Mouse (Mus musculus) liver, embryonic 14.5 days (tissue): ENCODE measurements around the gene Nppc. TPM values are rescaled to one million over a fixed set of nuclear protein-coding genes. Genes with fewer than 3 reads are reported as not detected.

Experiments
- ATAC-seq: fragments of 200-750 bp; cut with Nextera tagmentation; 2 replicates; pipeline ENCODE4 v1.8.0; 2017; ENCODE audit warnings: moderate number of reproducible peaks, mild to moderate bottlenecking, moderate library complexity; ENCODE audit not compliant: insufficient read depth
- DNase-seq, 3 experiments: peaks; one replicate each; pipeline ENCODE4 v3.0.0-alpha.2; 2012 to 2013; ENCODE audit warnings: low read depth in 3 of 3, low spot score in 3 of 3
- H3K27ac ChIP-seq: fragments of 300-500 bp; sonication (generic); 2 replicates; pipeline ENCODE4 v1.5.1; 2014; ENCODE audit warnings: moderate library complexity, mild to moderate bottlenecking, control low read depth, inconsistent platforms
- H3K27me3 ChIP-seq: fragments of 300-500 bp; sonication (generic); 2 replicates; pipeline ENCODE4 v1.6.1; 2014; ENCODE audit warnings: mild to moderate bottlenecking, low read length, moderate library complexity; ENCODE audit not compliant: control insufficient read depth, insufficient read depth
- H3K36me3 ChIP-seq: fragments of 300-500 bp; sonication (generic); replicated peaks from 2 replicates; pipeline ENCODE4 v1.6.1; 2014; ENCODE audit warnings: low read depth; ENCODE audit not compliant: control insufficient read depth, insufficient read depth
- H3K4me1 ChIP-seq, 2 experiments: fragments of 200-500 bp in 1 of 2; fragments of 300-500 bp in 1 of 2; sonication (generic) in 1 of 2; replicated peaks; 2 replicates each; pipeline ENCODE4 v1.6.1; 2012 to 2014; ENCODE audit warnings: antibody characterized with exemption in 1 of 2, inconsistent platforms in 1 of 2, low read length in 1 of 2; ENCODE audit not compliant: control insufficient read depth in 2 of 2, insufficient read depth in 2 of 2
- H3K4me2 ChIP-seq: fragments of 300-500 bp; sonication (generic); 2 replicates; pipeline ENCODE4 v1.6.1; 2014; ENCODE audit warnings: low read depth, mild to moderate bottlenecking, control low read depth, moderate library complexity
- H3K4me3 ChIP-seq, 2 experiments: fragments of 200-500 bp in 1 of 2; fragments of 300-500 bp in 1 of 2; sonication (generic) in 1 of 2; 2 replicates each; pipeline ENCODE4 v1.5.1; 2012 to 2014; ENCODE audit warnings: low read depth in 2 of 2, low read length in 2 of 2, mild to moderate bottlenecking in 2 of 2, control low read depth in 1 of 2, inconsistent platforms in 1 of 2, moderate library complexity in 1 of 2; ENCODE audit not compliant: insufficient read depth in 1 of 2
- H3K9ac ChIP-seq: fragments of 300-500 bp; sonication (generic); replicated peaks from 2 replicates; pipeline ENCODE4 v1.6.1; 2014; ENCODE audit warnings: mild to moderate bottlenecking, control low read depth, moderate library complexity
- H3K9me3 ChIP-seq: fragments of 300-500 bp; sonication (generic); 2 replicates; pipeline ENCODE4 v1.6.1; 2016; ENCODE audit warnings: low read length, mixed read lengths; ENCODE audit not compliant: control insufficient read depth
- CTCF ChIP-seq: IDR thresholded peaks from 2 replicates; pipeline ENCODE4 v1.5.1; 2016; ENCODE audit warnings: antibody characterized with exemption, low read depth, control low read depth
- EP300 ChIP-seq: IDR thresholded peaks from 2 replicates; pipeline ENCODE4 v1.6.1; 2016; ENCODE audit warnings: antibody characterized with exemption, low read depth
- WGBS: fragments of 180-500 bp; shearing (Covaris S2); extraction: QIAGEN DNeasy Blood & Tissue Kit; methylation state at CpG from one replicate; pipeline ENCODE4 v1.1.7; 2014; ENCODE audit not compliant: insufficient replicate concordance; 5-methylcytosine and 5-hydroxymethylcytosine counted together
- polyA plus RNA-seq, 2 experiments: library from polyadenylated mRNA; depleted of rRNA in 1 of 2; stranded (reverse) in 1 of 2; unstranded in 1 of 2; fragments of >200 nt; fragmentation: Nextera tagmentation in 1 of 2; extraction: Ambion mirVana in 1 of 2; gene quantifications; 2 replicates each; pipeline versions ENCODE4 v1.2.1 to v1.2.3; 2012 to 2014

Gene Nppc
- 0.04 and 0.09 TPM in 2 replicates for polyA plus RNA-seq (2012; rRNA removed)
- polyA plus RNA-seq (2014; fragmentation: Nextera tagmentation; extraction: Ambion mirVana), result not detected in 2 replicates

DNA sequence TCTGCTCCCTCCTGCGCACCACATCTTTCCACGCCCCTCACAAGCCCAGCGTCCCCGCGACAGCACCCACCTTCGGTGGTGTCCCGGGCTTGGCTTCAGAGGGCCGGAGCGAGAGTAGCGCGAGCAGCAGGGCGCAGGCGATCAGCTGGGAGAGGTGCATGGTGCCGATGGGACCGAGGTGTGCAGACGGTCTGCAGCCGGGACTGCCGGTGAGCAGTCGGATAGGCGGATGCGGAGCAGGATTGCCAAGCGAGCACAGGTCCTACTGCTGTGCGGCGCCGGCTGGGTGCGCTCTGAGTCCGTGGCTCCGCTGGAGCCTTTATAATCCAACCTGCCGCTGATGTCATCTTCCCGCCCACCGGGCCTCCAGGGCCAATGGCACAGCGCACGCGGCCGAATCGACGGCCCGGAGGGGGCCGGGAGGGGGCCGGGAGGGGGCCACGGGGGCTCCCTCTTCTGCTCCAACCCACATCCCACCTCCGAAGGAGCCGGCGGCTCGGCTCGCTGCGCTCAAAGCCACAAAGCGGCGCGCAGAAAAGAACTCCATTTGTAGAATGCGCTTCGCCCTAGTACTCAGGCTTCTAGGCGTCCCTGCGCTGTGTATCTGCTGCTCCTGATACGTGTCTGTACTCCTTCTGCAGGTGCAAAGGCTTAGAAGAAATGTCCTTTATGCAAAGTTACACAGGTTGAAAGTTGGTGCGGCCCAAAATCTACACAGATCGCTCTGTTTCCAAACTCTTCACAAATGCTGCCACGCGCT is at the start of gene Nppc:
Gene Nppc (minus strand): TSS at position 293 of the 760 bp plus-strand sequence.
- Histone ChIP-seq H3K27ac (no peak within 1 kb of the TSS), H3K27me3 (peaks cover 31% of the 10 kb centered on the region), H3K36me3 (no peaks in the 10 kb centered on the region), H3K9ac (no peak within 1 kb of the TSS), H3K9me3 (no peaks in the 10 kb centered on the region), H3K4me1 (0 out of 4 replicates have a peak, but pooled peaks cover 0 to 2% of the 10 kb centered on the region in 2 experiments), H3K4me2 (peak within 1 kb of the TSS; percentile 68), H3K4me3 (peak within 1 kb of the TSS; percentile 32 to 43; a peak in 3 of 4 replicates)
- ATAC-seq (peak; percentile 43; the same call in 1 of the 2 replicates), DNase-seq (peak in 1 of 3 experiments; percentile 11)
- 5% methylated on average over 59 of the region's 59 CpGs for WGBS
- TF ChIP-seq CTCF, result peak; percentile 53; the same call in 1 of the 2 replicates
- TF ChIP-seq EP300, result no peak

DNA sequence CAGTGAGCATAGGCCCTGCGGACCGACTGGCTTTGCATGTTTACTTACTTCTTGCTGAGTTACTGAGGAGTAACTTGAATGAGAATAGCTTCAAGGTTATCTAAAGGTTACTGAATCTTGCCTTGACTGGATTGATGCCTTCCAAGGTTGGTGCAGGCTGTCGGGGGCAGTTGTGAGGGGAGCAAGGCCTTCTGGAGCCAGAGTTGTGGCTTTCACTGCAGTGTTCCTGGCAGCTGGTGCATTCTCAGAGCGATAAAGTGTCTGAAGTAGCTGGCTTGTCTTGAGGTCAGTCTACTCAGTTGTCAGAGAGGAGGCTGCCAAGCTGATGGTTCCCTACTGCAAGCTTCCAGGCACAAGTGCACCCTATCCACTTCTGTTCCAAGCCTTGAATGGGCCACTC is 49.0 kb upstream of the Nppc start:
- no peak overlapping the region for H3K4me2 ChIP-seq
- no peak overlapping the region for H3K27ac ChIP-seq
- no peak overlapping the region for H3K9ac ChIP-seq
- no peaks in the 10 kb centered on the region for H3K9me3 ChIP-seq
- 58% methylated on average over 4 of the region's 4 CpGs for WGBS
- H3K4me3 ChIP-seq, result no peak overlapping the region
- DNase-seq (no peak), ATAC-seq (no peak)
- no peak for TF ChIP-seq CTCF
- TF ChIP-seq EP300, result no peak
- H3K36me3 ChIP-seq, result no peaks in the 10 kb centered on the region
- peaks cover 6 to 21% of the 10 kb centered on the region in 2 experiments for H3K4me1 ChIP-seq
- no peaks in the 10 kb centered on the region for H3K27me3 ChIP-seq

DNA sequence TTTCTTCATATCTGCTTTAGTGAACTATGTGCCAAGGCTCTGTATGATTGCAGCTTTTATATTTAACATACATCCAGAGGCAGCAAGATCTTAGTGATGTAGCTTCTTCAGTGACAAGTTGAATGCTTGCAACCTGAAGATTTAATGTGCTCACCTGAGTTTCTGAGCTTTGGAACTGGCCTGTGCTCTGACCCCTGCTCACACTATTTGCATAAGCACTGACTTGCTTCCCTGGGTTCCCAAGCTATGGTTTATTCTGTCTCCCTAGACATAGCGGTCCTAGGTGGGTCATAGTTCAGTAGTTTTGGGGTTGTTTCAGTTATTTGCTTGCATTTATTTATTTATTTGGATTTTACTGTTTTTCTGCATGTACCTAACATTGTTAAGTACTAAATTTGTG is 47.8 kb upstream of the Nppc start:
- no peak overlapping the region for H3K4me3 ChIP-seq
- no peak overlapping the region for H3K4me2 ChIP-seq
- no peak for ATAC-seq
- H3K27me3 ChIP-seq, result no peaks in the 10 kb centered on the region
- 64% methylated on average over 1 of the region's 1 CpGs for WGBS
- H3K27ac ChIP-seq, result no peak overlapping the region
- peaks cover 6 to 24% of the 10 kb centered on the region in 2 experiments for H3K4me1 ChIP-seq
- TF ChIP-seq EP300 (no peak), CTCF (no peak)
- no peak overlapping the region for H3K9ac ChIP-seq
- H3K36me3 ChIP-seq, result no peaks in the 10 kb centered on the region
- no peaks in the 10 kb centered on the region for H3K9me3 ChIP-seq
- no peak for DNase-seq

DNA sequence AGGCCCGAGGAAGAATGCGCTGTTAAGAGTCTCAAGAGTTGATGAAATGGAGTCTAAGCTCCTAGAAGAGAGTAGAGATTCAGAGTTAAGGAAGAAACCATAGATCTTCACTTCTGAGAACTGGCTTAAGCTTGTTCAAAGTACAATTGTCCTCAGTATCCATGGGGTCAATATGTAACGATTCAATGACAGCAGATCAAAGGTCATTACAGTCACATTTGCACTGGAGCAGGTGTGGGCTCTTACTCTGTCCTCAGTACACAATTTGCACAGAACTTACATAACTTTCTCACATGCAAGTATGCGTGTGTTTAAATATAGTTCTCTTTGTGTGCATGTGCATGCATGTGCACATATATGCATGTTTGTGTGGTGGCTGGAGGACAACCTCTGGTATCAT is 42.7 kb upstream of the Nppc start:
- H3K9ac ChIP-seq, result no peak overlapping the region
- ATAC-seq, result no peak
- no peak for DNase-seq
- H3K4me1 ChIP-seq, result peaks cover 0 to 12% of the 10 kb centered on the region in 2 experiments
- TF ChIP-seq EP300 (no peak), CTCF (no peak)
- no peak overlapping the region for H3K27ac ChIP-seq
- no peaks in the 10 kb centered on the region for H3K36me3 ChIP-seq
- 79% methylated on average over 4 of the region's 4 CpGs for WGBS
- H3K27me3 ChIP-seq, result no peaks in the 10 kb centered on the region
- no peak overlapping the region for H3K4me2 ChIP-seq
- no peaks in the 10 kb centered on the region for H3K9me3 ChIP-seq
- H3K4me3 ChIP-seq, result no peak overlapping the region

DNA sequence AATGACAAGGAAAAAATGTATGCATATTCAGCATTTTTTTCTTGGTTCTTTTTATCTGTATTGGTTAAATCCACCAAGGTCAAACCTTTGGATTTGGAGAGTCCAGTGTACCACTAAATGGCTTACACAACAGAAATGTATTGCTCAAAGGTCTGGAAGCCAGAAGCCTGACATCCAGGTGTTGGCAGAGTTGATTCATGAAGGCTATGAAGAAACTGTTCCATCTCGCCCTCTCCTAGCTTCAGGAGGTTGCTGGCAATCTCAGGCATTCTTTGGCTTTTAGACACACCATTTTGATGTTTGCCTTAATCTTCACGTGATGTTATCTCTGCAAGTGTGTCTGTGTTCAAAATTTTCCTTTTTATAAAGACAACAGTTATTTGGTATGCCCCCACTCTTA is 41.7 kb upstream of the Nppc start:
- Histone ChIP-seq H3K4me1 (peaks cover 0 to 5% of the 10 kb centered on the region in 2 experiments; a peak in 3 of 4 replicates), H3K9ac (no peak overlapping the region), H3K27me3 (no peaks in the 10 kb centered on the region), H3K27ac (no peak overlapping the region), H3K36me3 (no peaks in the 10 kb centered on the region), H3K4me2 (no peak overlapping the region), H3K4me3 (no peak overlapping the region), H3K9me3 (no peaks in the 10 kb centered on the region)
- ATAC-seq, result no peak
- no peak for DNase-seq
- TF ChIP-seq EP300 (no peak), CTCF (no peak)
- WGBS, result 43% methylated on average over 2 of the region's 2 CpGs
